Mouse (Mus musculus): ENCODE measurements around the gene Tmem184b.

Gene Tmem184b

GRCm38 (mm10) chr15:79361023-79361422 is 42.3 kb downstream of the Tmem184b start:
- no peak for DNase-seq

GRCm38 (mm10) chr15:79360371-79360770 is 43.0 kb downstream of the Tmem184b start:
- no peak for DNase-seq

GRCm38 (mm10) chr15:79359954-79360353 is 43.4 kb downstream of the Tmem184b start:
- peak; percentile 88 for DNase-seq

GRCm38 (mm10) chr15:79357974-79358690 is 45.2 kb downstream of the Tmem184b start:
- DNase-seq, result peak; percentile 49

- DNase-seq, result peak; percentile 90
Observed at GRCm38 (mm10) chr15:79357036-79357911, 46.1 kb downstream of the Tmem184b start.

GRCm38 (mm10) chr15:79356481-79356880 is 46.9 kb downstream of the Tmem184b start:
- DNase-seq, result no peak

- DNase-seq, result no peak
Observed at GRCm38 (mm10) chr15:79354619-79355018, 48.8 kb downstream of the Tmem184b start.

- DNase-seq, result no peak
Observed at GRCm38 (mm10) chr15:79353690-79354305, 49.6 kb downstream of the Tmem184b start.

- no peak for DNase-seq
Observed at GRCm38 (mm10) chr15:79352479-79352878, 50.9 kb downstream of the Tmem184b start.

GRCm38 (mm10) chr15:79351331-79351767 is 52.0 kb downstream of the Tmem184b start:
- peak; percentile 66 for DNase-seq

GRCm38 (mm10) chr15:79350866-79351265 is 52.5 kb downstream of the Tmem184b start:
- DNase-seq, result no peak

GRCm38 (mm10) chr15:79348651-79349050 is 54.7 kb downstream of the Tmem184b start:
- peak; percentile 29 for DNase-seq

- DNase-seq, result peak; percentile 79
Observed at GRCm38 (mm10) chr15:79347845-79348506, 55.4 kb downstream of the Tmem184b start.

- DNase-seq, result peak; percentile 96
Observed at GRCm38 (mm10) chr15:79347165-79347844, 56.1 kb downstream of the Tmem184b start.

GRCm38 (mm10) chr15:79346051-79346793 is 57.1 kb downstream of the Tmem184b start, which contains the start of gene Maff:
Gene Maff (plus strand): TSS chr15:79346621.
- DNase-seq, result no peak

- no peak for DNase-seq
Observed at GRCm38 (mm10) chr15:79344627-79345026, 58.7 kb downstream of the Tmem184b start.

GRCm38 (mm10) chr15:79342641-79343337 is 60.6 kb downstream of the Tmem184b start:
- DNase-seq, result no peak

- DNase-seq, result no peak
Observed at GRCm38 (mm10) chr15:79338978-79339377, 64.4 kb downstream of the Tmem184b start.

GRCm38 (mm10) chr15:79335061-79335655 is 68.2 kb downstream of the Tmem184b start:
- DNase-seq, result no peak

- DNase-seq, result no peak
Observed at GRCm38 (mm10) chr15:79333409-79333808, 70.0 kb downstream of the Tmem184b start.
